Mouse (Mus musculus) stomach, adult 2 months (tissue): ENCODE data around the gene AC124502.3. TPM values are rescaled to one million over a fixed set of nuclear protein-coding genes. Genes with fewer than 3 reads are reported as not detected.

Experiments used
- polyA plus RNA-seq: library from polyadenylated mRNA; depleted of rRNA; stranded (reverse); fragments of >200 nt; gene quantifications from 2 replicates; pipeline ENCODE4 v1.2.3, GENCODE M21; 2012; rRNA removed

AC124502.3 gene
- polyA plus RNA-seq = 0.42 and 2.6 TPM in 2 replicates

GRCm38 (mm10) chr19:5038709-5039156 lies at the start of gene AC124502.3, which contains the start of gene B4gat1:
TSS of gene AC124502.3 (plus strand) at chr19:5038891.
TSS of gene B4gat1 (plus strand) at chr19:5038826.

GRCm38 (mm10) chr19:4990256-4990625 lies 48.5 kb upstream of the AC124502.3 start, which contains the start of gene Npas4:
TSS of gene Npas4 (minus strand) at chr19:4990316.

GRCm38 (mm10) chr19:5023621-5024479 lies 14.8 kb upstream of the AC124502.3 start, which contains the start of gene Slc29a2:
TSS of gene Slc29a2 (plus strand) at chr19:5023860.

GRCm38 (mm10) chr19:5040862-5041523 lies 2.3 kb downstream of the AC124502.3 start, which contains the start of gene Brms1:
TSS of gene Brms1 (plus strand) at chr19:5041354.

GRCm38 (mm10) chr19:5050047-5050905 lies 11.6 kb downstream of the AC124502.3 start, which contains the start of gene Rin1:
TSS of gene Rin1 (plus strand) at chr19:5050481.

GRCm38 (mm10) chr19:5067867-5068569 lies 29.3 kb downstream of the AC124502.3 start, which contains the start of gene Cd248:
TSS of gene Cd248 (plus strand) at chr19:5068078.

GRCm38 (mm10) chr19:5085145-5085863 lies 46.6 kb downstream of the AC124502.3 start, which contains the start of gene Tmem151a:
TSS of gene Tmem151a (minus strand) at chr19:5085531.

GRCm38 (mm10) chr19:5087884-5088728 lies 49.4 kb downstream of the AC124502.3 start, which contains the start of gene Yif1a:
TSS of gene Yif1a (plus strand) at chr19:5088538.

GRCm38 (mm10) chr19:5098363-5099143 lies 59.9 kb downstream of the AC124502.3 start, which contains the start of gene Cnih2:
TSS of gene Cnih2 (minus strand) at chr19:5098521.

Other genes with a start within 250 kb of the AC124502.3 start
- 7.1 and 8.2 TPM in 2 replicates for gene Rbm4, start 245.0 kb upstream of the AC124502.3 start, polyA plus RNA-seq
- 10.9 and 14.2 TPM in 2 replicates for gene Gm21992, start 227.3 kb upstream of the AC124502.3 start, polyA plus RNA-seq
- 32.4 and 33.3 TPM in 2 replicates for gene Rbm14, start 227.3 kb upstream of the AC124502.3 start, polyA plus RNA-seq
- gene Ccs, start 199.6 kb upstream of the AC124502.3 start, polyA plus RNA-seq = 23.8 and 24.3 TPM in 2 replicates
- 0.02 TPM in 1 of 2 replicates, not detected in the other for gene Ccdc87, start 199.5 kb upstream of the AC124502.3 start, polyA plus RNA-seq
- 45.7 and 55.3 TPM in 2 replicates for gene Ctsf, start 183.8 kb upstream of the AC124502.3 start, polyA plus RNA-seq
- gene Actn3, start 161.0 kb upstream of the AC124502.3 start, polyA plus RNA-seq = 1.5 and 5.9 TPM in 2 replicates
- 12.6 and 15.1 TPM in 2 replicates for gene Zdhhc24, start 160.2 kb upstream of the AC124502.3 start, polyA plus RNA-seq
- 1.3 and 1.4 TPM in 2 replicates for gene Bbs1, start 132.3 kb upstream of the AC124502.3 start, polyA plus RNA-seq
- 105 and 113 TPM in 2 replicates for gene Dpp3, start 110.6 kb upstream of the AC124502.3 start, polyA plus RNA-seq
- gene Peli3, start 95.8 kb upstream of the AC124502.3 start, polyA plus RNA-seq = 2.4 and 2.7 TPM in 2 replicates
- gene Mrpl11, start 76.7 kb upstream of the AC124502.3 start, polyA plus RNA-seq = 5.0 and 6.0 TPM in 2 replicates
- 2.9 and 3.7 TPM in 2 replicates for gene Npas4, start 48.6 kb upstream of the AC124502.3 start, polyA plus RNA-seq
- gene Slc29a2, start 15.0 kb upstream of the AC124502.3 start, polyA plus RNA-seq = 4.5 and 5.5 TPM in 2 replicates
- 9.1 and 12.1 TPM in 2 replicates for gene B4gat1, start 65 bp upstream of the AC124502.3 start, polyA plus RNA-seq
- gene Brms1, start 2.5 kb downstream of the AC124502.3 start, polyA plus RNA-seq = 70.6 and 73.0 TPM in 2 replicates
- 15.4 and 15.8 TPM in 2 replicates for gene Rin1, start 11.6 kb downstream of the AC124502.3 start, polyA plus RNA-seq
- gene Cd248, start 29.2 kb downstream of the AC124502.3 start, polyA plus RNA-seq = 17.7 and 19.4 TPM in 2 replicates
- gene Tmem151a, start 46.6 kb downstream of the AC124502.3 start, polyA plus RNA-seq = 55.2 and 81.3 TPM in 2 replicates
- 124 and 160 TPM in 2 replicates for gene Yif1a, start 49.6 kb downstream of the AC124502.3 start, polyA plus RNA-seq
- 1.8 and 2.7 TPM in 2 replicates for gene Cnih2, start 59.6 kb downstream of the AC124502.3 start, polyA plus RNA-seq
- gene Rab1b, start 68.2 kb downstream of the AC124502.3 start, polyA plus RNA-seq = 130 and 151 TPM in 2 replicates
- 22.3 and 26.2 TPM in 2 replicates for gene Klc2, start 79.7 kb downstream of the AC124502.3 start, polyA plus RNA-seq
- gene Pacs1, start 234.2 kb downstream of the AC124502.3 start, polyA plus RNA-seq = 8.3 and 8.5 TPM in 2 replicates